Mouse (Mus musculus) CH12.LX (cell line): ENCODE results near the gene Eps8l2. TPM values are rescaled to one million over a fixed set of nuclear protein-coding genes. Genes with fewer than 3 reads are reported as not detected.

Experiments
- DNase-seq: peaks from one replicate; pipeline ENCODE4 v3.0.0-alpha.2; 2013; ENCODE audit errors: extremely low read depth
- H3K27ac ChIP-seq: 2 replicates; pipeline ENCODE4 v1.5.1; 2012; ENCODE audit warnings: low read depth, mild to moderate bottlenecking, control low read depth, moderate library complexity; ENCODE audit not compliant: insufficient read depth
- H3K27me3 ChIP-seq: replicated peaks from 2 replicates; pipeline ENCODE3; 2012; ENCODE audit warnings: inconsistent platforms
- H3K36me3 ChIP-seq, 2 experiments: replicated peaks in 1 of 2; 2 replicates each; pipeline versions ENCODE3 to v1.6.1; 2012; ENCODE audit warnings: inconsistent platforms in 1 of 2, low read length in 1 of 2, mild to moderate bottlenecking in 1 of 2, mixed read lengths in 1 of 2, moderate library complexity in 1 of 2; ENCODE audit not compliant: control insufficient read depth in 1 of 2, insufficient read depth in 1 of 2
- H3K4me1 ChIP-seq, 2 experiments: 2 replicates each; pipeline ENCODE4 v1.6.1; 2012; ENCODE audit warnings: inconsistent platforms in 1 of 2, moderate library complexity in 1 of 2; ENCODE audit not compliant: insufficient read depth in 2 of 2, control insufficient read depth in 1 of 2
- H3K4me2 ChIP-seq: 2 replicates; pipeline ENCODE4 v1.6.1; 2012; ENCODE audit warnings: low read depth, mild to moderate bottlenecking, control low read depth; ENCODE audit not compliant: poor library complexity, insufficient read depth, severe bottlenecking
- H3K4me3 ChIP-seq, 3 experiments: fragments of 150-350 bp in 1 of 3; sonication (generic) in 1 of 3; replicated peaks in 1 of 3; 2 replicates each; pipeline versions ENCODE3 to v1.5.1; 2011 to 2012; ENCODE audit warnings: low read depth in 2 of 3, low read length in 2 of 3, mild to moderate bottlenecking in 2 of 3, moderate library complexity in 2 of 3, control low read depth in 1 of 3, improper control_type of control experiment in 1 of 3, inconsistent platforms in 1 of 3, mixed read lengths in 1 of 3; ENCODE audit not compliant: poor library complexity in 1 of 3
- H3K79me2 ChIP-seq: replicated peaks from 2 replicates; pipeline ENCODE4 v1.6.1; 2012; ENCODE audit warnings: mild to moderate bottlenecking, moderate library complexity; ENCODE audit not compliant: control insufficient read depth, poor library complexity, insufficient read depth, severe bottlenecking; ENCODE audit errors: extremely low read depth
- H3K9ac ChIP-seq: 2 replicates; pipeline ENCODE4 v1.6.1; 2012; ENCODE audit warnings: low read depth, mild to moderate bottlenecking, control low read depth, moderate library complexity; ENCODE audit not compliant: insufficient read depth
- H3K9me3 ChIP-seq: replicated peaks from 2 replicates; pipeline ENCODE3; 2012; ENCODE audit warnings: low read length, inconsistent platforms, mixed read lengths
- CTCF ChIP-seq, 2 experiments: IDR thresholded peaks in 1 of 2; conservative IDR thresholded peaks in 1 of 2; 2 replicates each; pipeline ENCODE4 v1.5.1; 2011 to 2012; ENCODE audit warnings: low read depth in 2 of 2, low read length in 2 of 2, improper control_type of control experiment in 1 of 2, inconsistent platforms in 1 of 2, mild to moderate bottlenecking in 1 of 2, moderate library complexity in 1 of 2
- EP300 ChIP-seq: IDR thresholded peaks from 2 replicates; pipeline ENCODE4 v1.6.1; 2011; ENCODE audit warnings: low read length, improper control_type of control experiment
- ETS1 ChIP-seq: conservative IDR thresholded peaks from 2 replicates; pipeline ENCODE4 v1.6.1; 2012; ENCODE audit warnings: low read depth, mild to moderate bottlenecking, inconsistent platforms, low read length, improper control_type of control experiment, moderate library complexity
- IRF4 ChIP-seq: IDR thresholded peaks from 2 replicates; pipeline ENCODE4 v1.6.1; 2014; ENCODE audit warnings: low read depth, mild to moderate bottlenecking, inconsistent platforms, low read length, improper control_type of control experiment
- JUN ChIP-seq: IDR thresholded peaks from 2 replicates; pipeline ENCODE4 v1.6.1; 2011; ENCODE audit warnings: low read depth, mild to moderate bottlenecking, low read length, improper control_type of control experiment, moderate library complexity; ENCODE audit not compliant: insufficient read depth
- JUND ChIP-seq: conservative IDR thresholded peaks from 2 replicates; pipeline ENCODE4 v1.6.1; 2011; ENCODE audit warnings: low read depth, low read length, improper control_type of control experiment
- MAZ ChIP-seq: IDR thresholded peaks from 2 replicates; pipeline ENCODE4 v1.6.1; 2012; ENCODE audit warnings: low read depth, mild to moderate bottlenecking, inconsistent platforms, low read length, improper control_type of control experiment, moderate library complexity
- MEF2A ChIP-seq: IDR thresholded peaks from 2 replicates; pipeline ENCODE4 v1.6.1; 2014; ENCODE audit warnings: low read depth, mild to moderate bottlenecking, inconsistent platforms, low read length, improper control_type of control experiment, borderline replicate concordance
- MXI1 ChIP-seq: IDR thresholded peaks from 2 replicates; pipeline ENCODE4 v1.6.1; 2011; ENCODE audit warnings: mild to moderate bottlenecking, low read depth, low read length, improper control_type of control experiment
- PAX5 ChIP-seq: IDR thresholded peaks from 2 replicates; pipeline ENCODE4 v1.6.1; 2012; ENCODE audit warnings: low read length, inconsistent platforms, mixed read lengths
- POLR2AphosphoS2 ChIP-seq: IDR thresholded peaks from 2 replicates; pipeline ENCODE4 v1.6.1; 2011; ENCODE audit warnings: low read depth, low read length, improper control_type of control experiment
- RCOR1 ChIP-seq: conservative IDR thresholded peaks from 2 replicates; pipeline ENCODE4 v1.6.1; 2012; ENCODE audit warnings: low read depth, mild to moderate bottlenecking, inconsistent platforms, low read length, improper control_type of control experiment
- SIN3A ChIP-seq: IDR thresholded peaks from 2 replicates; pipeline ENCODE4 v1.6.1; 2012; ENCODE audit warnings: low read length, improper control_type of control experiment, inconsistent platforms
- SMC3 ChIP-seq: IDR thresholded peaks from 2 replicates; pipeline ENCODE4 v1.6.1; 2011; ENCODE audit warnings: low read depth, low read length, improper control_type of control experiment
- TBP ChIP-seq: conservative IDR thresholded peaks from 2 replicates; pipeline ENCODE4 v1.6.1; 2011; ENCODE audit warnings: low read depth, low read length, improper control_type of control experiment
- UBTF ChIP-seq: IDR thresholded peaks from 2 replicates; pipeline ENCODE4 v1.6.1; 2012; ENCODE audit warnings: low read depth, mild to moderate bottlenecking, inconsistent platforms, low read length, improper control_type of control experiment, moderate library complexity
- USF2 ChIP-seq: conservative IDR thresholded peaks from 2 replicates; pipeline ENCODE4 v1.6.1; 2011; ENCODE audit warnings: low read depth, low read length, improper control_type of control experiment
- ZMIZ1 ChIP-seq: IDR thresholded peaks from 2 replicates; pipeline ENCODE4 v1.6.1; 2012; ENCODE audit warnings: low read depth, mild to moderate bottlenecking, inconsistent platforms, low read length, improper control_type of control experiment
- dilution Hi-C: fragments of 300-500 bp; cut with MboI; formaldehyde crosslinking; loops from 2 replicates; pipeline ENCODE4 v1.14.3; 2020; ENCODE audit warnings: low sequenced_read_pairs; ENCODE audit not compliant: extremely low pct_unique_long_range_greater_than_20kb, extremely low pct_ligation_motif_present
- in situ Hi-C: fragments of 300-500 bp; cut with MboI; formaldehyde crosslinking; loops from 3 replicates; pipeline ENCODE4 v1.14.3; 2019; ENCODE audit warnings: low sequenced_read_pairs, low pct_ligation_motif_present, low pct_unique_long_range_greater_than_20kb, mixed read lengths
- polyA plus RNA-seq: library from polyadenylated mRNA; unstranded; fragments of >175 nt; gene quantifications from 2 replicates; pipeline ENCODE4 v1.2.1, GENCODE M21; 2012; ENCODE audit warnings: low read depth; ENCODE audit not compliant: insufficient read length
- total RNA-seq, 2 experiments: library from RNA; depleted of rRNA; stranded (reverse); fragments of 300-350 nt in 1 of 2; fragments of >200 nt in 1 of 2; gene quantifications; 2 replicates each; pipeline ENCODE4 v1.2.3; 2012 to 2014

The Eps8l2 gene
- total and polyA plus RNA-seq, 3 experiments = 0.51 to 1.1 TPM; not detected in 1

DNA sequence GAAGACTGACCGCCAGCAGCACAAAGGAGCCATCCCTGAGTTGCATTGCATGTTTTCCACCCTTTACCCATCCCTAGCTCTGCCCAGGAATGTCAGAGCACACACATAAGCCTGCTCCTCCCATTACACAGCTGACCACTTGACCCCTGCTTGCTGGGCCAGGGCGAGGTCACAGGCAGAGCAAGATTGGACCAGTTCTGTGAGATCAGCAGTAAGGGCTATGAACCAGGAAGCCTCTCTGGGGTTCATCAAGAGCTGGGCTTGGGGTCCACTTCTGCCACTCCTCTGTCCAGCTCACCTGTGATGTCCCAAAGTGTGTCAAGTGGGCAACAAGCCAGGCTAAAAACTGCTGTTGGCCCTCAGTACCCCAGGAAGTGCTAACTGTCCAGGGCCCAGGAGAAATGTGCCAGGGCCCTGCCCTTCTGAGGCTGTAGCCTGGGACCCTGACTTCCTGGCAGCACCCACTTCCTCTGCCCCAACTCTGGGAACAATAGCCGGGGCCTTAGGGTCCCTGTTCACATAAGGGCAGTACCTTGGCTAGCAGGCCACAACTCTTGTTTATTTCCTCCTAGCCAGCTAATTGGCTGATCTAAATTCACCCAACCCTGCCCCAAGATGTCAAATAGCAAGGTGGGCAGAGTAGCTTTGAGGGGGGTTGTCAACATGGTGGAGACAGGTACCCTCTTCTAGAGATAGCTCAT is 814 bp upstream of the Eps8l2 start (continued):
- TF ChIP-seq RCOR1 = no peak
- TF ChIP-seq ZMIZ1 = no peak
- TF ChIP-seq JUND = no peak

DNA sequence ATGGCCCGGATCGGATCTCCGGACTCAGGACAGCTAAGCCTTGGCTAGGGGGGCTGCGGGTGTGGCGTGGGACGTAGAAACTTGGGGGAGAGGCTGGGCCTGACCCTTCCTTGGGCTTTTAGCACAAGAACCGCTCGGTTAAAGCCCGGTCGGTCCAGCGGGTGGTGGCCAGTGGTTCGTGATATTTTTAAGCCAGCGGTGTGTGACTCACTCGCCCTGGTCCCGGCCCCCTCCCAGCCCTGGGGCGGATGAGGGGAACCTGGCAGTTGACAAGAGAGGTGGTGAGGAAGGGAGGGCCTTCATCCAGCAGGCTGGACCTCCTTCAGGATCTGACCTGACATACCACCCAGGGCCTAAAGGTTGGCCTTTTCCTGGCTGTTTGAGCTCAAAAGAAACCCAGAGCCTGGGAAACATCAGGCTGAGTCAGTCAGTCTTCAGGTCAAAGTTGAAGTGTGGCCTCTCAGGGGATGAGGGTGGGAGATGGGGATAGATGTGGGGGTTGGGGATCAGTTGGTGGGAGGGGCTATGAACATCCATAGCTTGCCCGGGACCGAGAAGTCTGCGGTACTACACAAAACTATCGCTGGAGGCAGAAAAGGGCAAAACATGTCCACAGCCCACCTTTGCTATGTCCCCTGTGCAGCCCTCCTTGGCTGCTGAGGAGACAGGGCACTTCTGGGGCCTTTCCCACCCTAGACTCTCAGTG is 688 bp downstream of the Eps8l2 start:
- Histone ChIP-seq H3K9ac (no peak overlapping the region), H3K36me3 (peaks cover 0 to 17% of the 10 kb centered on the region in 2 experiments), H3K79me2 (no peaks in the 10 kb centered on the region), H3K27ac (no peak overlapping the region), H3K27me3 (peaks cover 3% of the 10 kb centered on the region), H3K4me1 (0 out of 4 replicates have a peak, but pooled peaks cover 0 to 2% of the 10 kb centered on the region in 2 experiments), H3K4me2 (no peak overlapping the region), H3K4me3 (no peak overlapping the region), H3K9me3 (no peaks in the 10 kb centered on the region)
- DNase-seq = no peak
- dilution Hi-C loops = no loop called here
- in situ Hi-C loops = no loop called here
- TF ChIP-seq MXI1 (no peak), USF2 (no peak), SMC3 (no peak), IRF4 (no peak), POLR2AphosphoS2 (no peak), ETS1 (no peak), MEF2A (no peak), UBTF (no peak), ZMIZ1 (no peak), TBP (no peak), EP300 (no peak)

DNA sequence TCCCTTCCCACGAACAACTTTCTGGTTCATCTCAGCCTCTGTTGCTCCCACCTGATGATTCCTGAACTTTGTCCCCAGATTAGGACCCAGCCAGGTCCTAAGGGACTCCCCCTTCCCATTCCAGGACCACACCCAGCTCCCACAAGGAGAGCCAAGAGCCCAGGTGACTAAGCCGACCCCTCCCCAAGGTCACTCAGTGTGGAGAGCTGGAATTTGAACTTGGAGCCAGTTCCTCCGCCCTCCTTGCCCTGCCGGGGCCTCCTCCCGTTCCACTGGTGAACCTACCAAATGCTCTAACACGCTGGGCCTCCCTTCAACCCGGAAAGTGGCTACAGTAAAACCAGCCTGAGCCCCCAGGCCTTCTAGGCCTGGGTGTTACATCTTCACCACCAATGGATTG is 1.3 kb downstream of the Eps8l2 start:
- in situ Hi-C loops (no loop called here), dilution Hi-C loops (no loop called here)
- Histone ChIP-seq H3K36me3 (peaks cover 0 to 11% of the 10 kb centered on the region in 2 experiments), H3K9me3 (no peaks in the 10 kb centered on the region), H3K79me2 (no peaks in the 10 kb centered on the region), H3K27me3 (peaks cover 3% of the 10 kb centered on the region), H3K27ac (no peak overlapping the region), H3K4me1 (0 out of 4 replicates have a peak, but pooled peaks cover 0 to 2% of the 10 kb centered on the region in 2 experiments), H3K4me3 (no peak overlapping the region), H3K4me2 (no peak overlapping the region), H3K9ac (no peak overlapping the region)
- DNase-seq = no peak
- no peak for TF ChIP-seq PAX5
- TF ChIP-seq CTCF (conservative IDR thresholded peaks at IDR 0.05 in 1 of 2, IDR thresholded peaks at IDR 0.05 in 1 of 2; ENCODE audit: low read depth in 2 of 2, low read length in 2 of 2) = no peak
- TF ChIP-seq MAZ = no peak
- no peak for TF ChIP-seq SIN3A
- TF ChIP-seq JUN = no peak
- TF ChIP-seq MXI1 = no peak
